Mouse (Mus musculus) bone marrow, adult 2 months (tissue): Measurements from ENCODE around the gene Hyal3. TPM values are rescaled to one million over a fixed set of nuclear protein-coding genes. Genes with fewer than 3 reads are reported as not detected.

Experiments used
- H3K27ac ChIP-seq: fragments of 200-500 bp; 2 replicates; pipeline ENCODE4 v1.5.1; 2012; ENCODE audit warnings: low read depth, mild to moderate bottlenecking, control low read depth, inconsistent platforms, low read length; ENCODE audit not compliant: control insufficient read depth, poor library complexity, insufficient read depth
- H3K4me1 ChIP-seq: fragments of 200-500 bp; 2 replicates; pipeline ENCODE4 v1.6.1; 2011; ENCODE audit warnings: low read length; ENCODE audit not compliant: control insufficient read depth, insufficient read depth
- H3K4me3 ChIP-seq: fragments of 200-500 bp; replicated peaks from 2 replicates; pipeline ENCODE3; 2011; ENCODE audit warnings: mild to moderate bottlenecking, low read depth, low read length, control low read depth; ENCODE audit not compliant: control insufficient read depth
- CTCF ChIP-seq: fragments of 200-500 bp; IDR thresholded peaks from 2 replicates; pipeline ENCODE4 v1.5.1; 2011; ENCODE audit warnings: low read length, control low read depth; ENCODE audit not compliant: control insufficient read depth, insufficient read depth
- POLR2A ChIP-seq: fragments of 200-500 bp; IDR thresholded peaks from 2 replicates; pipeline ENCODE4 v1.6.1; 2011; ENCODE audit warnings: low read depth, mild to moderate bottlenecking, control low read depth, low read length, borderline replicate concordance; ENCODE audit not compliant: control insufficient read depth
- WGBS: fragments of 180-500 bp; shearing (Covaris S2); methylation state at CpG from one replicate; pipeline ENCODE4 v1.1.7; 2018; 5-methylcytosine and 5-hydroxymethylcytosine counted together
- polyA plus RNA-seq: library from polyadenylated mRNA; stranded (reverse); fragments of >200 nt; gene quantifications from 2 replicates; pipeline ENCODE4 v1.2.4, GENCODE M21; 2011; ENCODE audit warnings: low replicate concordance; ENCODE audit not compliant: missing spikeins, insufficient read depth, insufficient read length

Gene Hyal3
- polyA plus RNA-seq, 1 experiment = 2.8 TPM

DNA sequence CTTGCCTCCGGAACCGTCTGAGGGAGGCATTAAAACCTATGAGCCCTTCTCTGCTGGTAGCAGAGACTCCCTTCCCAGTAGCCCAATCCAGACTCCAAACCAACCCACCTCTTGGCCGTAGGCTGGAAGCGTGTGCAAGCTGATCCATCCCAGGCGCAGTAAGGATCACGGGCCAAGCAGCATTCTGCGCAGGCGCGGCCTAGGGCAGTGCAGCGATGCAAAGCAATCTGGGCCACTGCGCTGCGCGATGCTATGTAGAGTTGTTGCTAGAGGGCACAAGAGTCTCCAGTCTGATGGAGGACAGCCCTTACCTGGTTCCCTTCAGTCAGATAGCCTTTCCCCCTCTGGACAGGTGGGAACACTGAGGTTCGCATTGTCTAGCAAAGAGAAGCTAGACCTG is 19.2 kb downstream of the Hyal3 start:
- Histone ChIP-seq H3K4me1 (peaks cover 2% of the 10 kb centered on the region; the same call in 1 of the 2 replicates), H3K27ac (no peak overlapping the region), H3K4me3 (no peak overlapping the region)
- 88% methylated on average over 14 of the region's 14 CpGs for WGBS
- TF ChIP-seq CTCF (no peak), POLR2A (no peak)

DNA sequence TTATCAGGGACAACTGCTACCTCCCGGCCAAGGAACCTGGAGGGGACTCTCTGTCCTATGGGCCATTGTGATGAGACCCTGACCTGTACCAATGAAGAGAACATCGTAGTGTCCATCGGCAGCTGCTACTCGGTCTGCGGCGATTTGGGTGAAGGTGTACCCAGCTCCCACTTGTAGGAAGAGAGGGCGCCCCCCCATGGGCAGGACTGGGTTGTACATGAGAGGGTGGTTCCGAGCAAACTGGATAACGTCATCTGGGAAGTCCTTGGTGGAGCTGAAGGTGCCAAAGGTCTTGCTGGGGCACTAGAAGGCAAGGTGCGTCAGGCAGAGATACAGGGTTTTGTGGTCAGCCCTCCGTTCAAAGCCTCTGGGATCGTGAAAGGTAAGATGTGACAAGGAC is 20.1 kb downstream of the Hyal3 start:
- Histone ChIP-seq H3K4me3 (no peak overlapping the region), H3K27ac (no peak overlapping the region), H3K4me1 (peaks cover 2% of the 10 kb centered on the region; the same call in 1 of the 2 replicates)
- WGBS = 65% methylated on average over 12 of the region's 12 CpGs
- TF ChIP-seq CTCF (peak; percentile 19; the same call in 1 of the 2 replicates), POLR2A (no peak)

DNA sequence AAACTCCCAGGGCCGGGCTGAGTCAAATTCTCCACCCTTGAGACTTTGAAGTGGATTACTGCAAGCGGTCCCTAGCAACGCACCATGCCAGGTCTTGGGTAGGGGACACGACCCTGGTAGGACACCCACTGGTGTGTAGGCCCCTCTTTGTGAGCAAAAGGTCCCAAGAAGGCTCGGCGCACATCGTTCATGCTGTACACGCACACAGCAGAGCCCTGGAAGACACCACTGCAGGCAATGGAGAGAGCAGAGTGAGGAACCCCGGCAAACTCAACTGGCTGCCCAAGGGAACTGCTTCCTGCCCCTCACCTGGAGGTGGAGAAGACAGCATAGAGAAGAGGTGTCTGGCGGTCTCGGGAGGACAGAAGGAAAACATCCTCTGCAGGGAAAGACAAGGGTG is 20.7 kb downstream of the Hyal3 start:
- WGBS = 77% methylated on average over 11 of the region's 11 CpGs
- Histone ChIP-seq H3K4me1 (peaks cover 2% of the 10 kb centered on the region; the same call in 1 of the 2 replicates), H3K27ac (no peak overlapping the region), H3K4me3 (no peak overlapping the region)
- TF ChIP-seq POLR2A = no peak
- TF ChIP-seq CTCF = no peak

DNA sequence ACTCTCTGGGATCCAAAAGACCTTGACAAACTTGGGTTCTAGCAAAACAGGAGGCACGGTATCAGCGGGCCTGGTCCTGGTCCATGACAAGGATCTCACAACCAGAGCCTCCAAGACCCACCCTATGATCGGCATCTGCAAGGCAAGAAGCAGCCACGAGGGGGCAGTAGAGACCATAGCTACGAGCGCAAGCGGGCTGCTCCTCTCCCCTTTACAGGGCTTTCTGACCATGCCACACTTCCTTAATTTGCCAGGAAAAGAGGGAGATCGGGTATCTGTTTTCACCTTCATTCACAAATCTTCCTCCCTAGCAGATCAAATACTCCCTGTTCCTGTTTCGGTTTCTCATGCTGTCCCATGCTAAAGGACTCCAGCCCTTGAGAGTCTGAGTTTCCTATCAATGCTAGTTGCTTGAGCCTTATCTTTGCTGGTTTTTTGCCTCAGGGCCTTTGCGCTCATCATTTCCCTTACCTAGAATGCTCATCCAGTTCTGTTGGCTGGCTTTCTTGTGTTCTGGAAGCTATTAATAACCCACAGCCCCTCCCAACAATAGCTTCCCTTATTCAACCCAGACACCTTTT is 21.5 kb downstream of the Hyal3 start:
- no peak overlapping the region for H3K4me3 ChIP-seq
- peaks cover 2% of the 10 kb centered on the region; the same call in 1 of the 2 replicates for H3K4me1 ChIP-seq
- WGBS = 3% methylated on average over 10 of the region's 10 CpGs
- H3K27ac ChIP-seq = no peak overlapping the region
- TF ChIP-seq POLR2A (no peak), CTCF (peak; percentile 99)

DNA sequence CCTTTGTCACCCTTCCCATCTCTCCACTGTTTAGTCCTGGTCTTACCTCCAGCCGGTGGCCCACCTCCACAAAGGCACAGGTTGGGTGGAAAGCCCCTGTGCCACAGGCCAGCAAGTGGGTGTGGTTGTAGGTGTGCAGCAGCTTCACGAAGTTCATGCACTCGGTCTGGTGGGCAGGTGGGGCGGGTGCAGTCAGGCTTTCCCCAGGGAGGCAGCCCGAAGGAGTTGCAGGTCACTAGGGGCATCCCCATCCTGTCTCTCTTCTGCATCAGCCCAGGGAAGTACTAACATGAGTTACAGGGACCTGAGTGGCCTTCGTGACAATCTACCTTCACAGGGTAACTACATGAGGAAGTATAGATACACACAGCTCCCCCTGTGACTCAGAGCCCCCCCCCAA is 22.6 kb downstream of the Hyal3 start:
- WGBS = 61% methylated on average over 6 of the region's 6 CpGs
- no peak overlapping the region for H3K27ac ChIP-seq
- peaks cover 2% of the 10 kb centered on the region; the same call in 1 of the 2 replicates for H3K4me1 ChIP-seq
- H3K4me3 ChIP-seq = no peak overlapping the region
- no peak for TF ChIP-seq CTCF
- no peak for TF ChIP-seq POLR2A

DNA sequence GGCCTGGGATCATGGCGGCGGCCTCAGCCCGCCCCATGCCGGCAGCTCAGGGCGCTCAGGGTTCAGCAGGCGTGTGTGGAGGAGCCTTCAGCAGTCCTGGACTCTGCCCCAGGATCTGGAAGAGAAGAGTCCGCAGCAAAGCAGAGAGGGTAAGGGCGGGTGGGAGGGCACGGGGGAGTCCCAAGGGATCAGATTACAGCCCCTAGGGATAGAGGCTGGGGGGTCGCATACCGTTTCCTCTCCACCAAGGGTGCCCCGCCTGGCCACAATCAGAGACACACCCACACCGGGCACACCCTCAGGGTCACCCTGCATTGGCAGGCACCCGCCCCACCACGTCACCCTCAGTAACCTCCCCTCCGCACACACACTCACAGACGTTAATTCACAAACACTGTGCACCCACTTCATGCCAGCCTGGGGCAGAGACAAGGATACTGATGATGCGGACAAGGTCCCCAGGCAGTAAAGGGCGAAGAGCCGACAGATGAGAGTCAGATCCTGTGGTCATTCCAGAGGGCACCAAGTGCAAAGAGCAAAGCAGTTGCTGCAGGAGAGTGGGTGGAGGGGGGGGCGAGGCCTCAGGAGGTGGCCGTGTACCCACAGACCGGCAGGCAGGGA is 24.5 kb downstream of the Hyal3 start:
- 70% methylated on average over 23 of the region's 23 CpGs for WGBS
- TF ChIP-seq POLR2A = no peak
- TF ChIP-seq CTCF = no peak
- no peak overlapping the region for H3K27ac ChIP-seq
- no peak overlapping the region for H3K4me3 ChIP-seq
- peaks cover 2% of the 10 kb centered on the region; the same call in 1 of the 2 replicates for H3K4me1 ChIP-seq

DNA sequence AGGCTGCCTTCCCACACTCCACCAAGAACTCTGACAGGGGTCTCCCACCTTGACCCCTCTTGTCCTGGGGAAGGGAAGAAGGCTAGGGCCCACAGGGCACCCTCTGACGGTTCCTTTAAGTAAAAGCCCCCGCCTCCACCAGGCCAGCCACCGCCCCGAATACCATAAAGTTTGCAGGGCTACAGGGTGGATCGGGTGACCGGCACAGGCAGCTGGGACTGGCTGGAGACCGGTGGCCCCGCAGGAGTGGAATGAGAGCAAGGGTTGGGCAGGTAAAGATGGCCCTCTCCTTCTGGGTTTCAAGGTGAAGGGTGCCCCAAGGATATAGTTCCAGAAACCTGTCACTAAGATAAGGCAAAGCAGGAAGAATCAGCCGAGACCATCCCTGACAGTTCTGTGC is 26.0 kb downstream of the Hyal3 start:
- 80% methylated on average over 9 of the region's 9 CpGs for WGBS
- TF ChIP-seq CTCF = no peak
- no peak for TF ChIP-seq POLR2A
- no peak overlapping the region for H3K4me3 ChIP-seq
- peaks cover 4% of the 10 kb centered on the region for H3K4me1 ChIP-seq
- no peak overlapping the region for H3K27ac ChIP-seq

DNA sequence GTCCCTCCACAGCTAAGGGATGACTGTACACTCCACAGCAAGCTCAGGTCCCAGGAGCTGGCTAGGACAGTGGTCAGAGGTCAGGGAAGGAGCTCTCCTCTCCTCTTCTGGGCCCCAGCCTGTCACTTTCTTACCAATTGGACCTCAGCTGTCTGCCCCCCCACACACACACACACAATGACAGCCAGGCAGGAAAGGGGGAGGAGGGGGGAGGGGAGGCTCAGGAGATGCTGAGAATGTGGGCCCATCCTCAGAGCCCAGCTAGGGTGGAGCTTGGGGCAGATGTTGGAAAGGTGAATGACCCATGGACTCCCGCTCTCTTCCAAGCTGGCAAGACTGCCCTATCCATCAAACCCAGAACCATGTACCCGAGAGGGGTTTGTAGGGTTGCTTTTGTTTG is 26.4 kb downstream of the Hyal3 start:
- Histone ChIP-seq H3K4me1 (peaks cover 4% of the 10 kb centered on the region), H3K27ac (no peak overlapping the region), H3K4me3 (no peak overlapping the region)
- no peak for TF ChIP-seq POLR2A
- TF ChIP-seq CTCF = no peak
- 91% methylated on average over 2 of the region's 2 CpGs for WGBS

DNA sequence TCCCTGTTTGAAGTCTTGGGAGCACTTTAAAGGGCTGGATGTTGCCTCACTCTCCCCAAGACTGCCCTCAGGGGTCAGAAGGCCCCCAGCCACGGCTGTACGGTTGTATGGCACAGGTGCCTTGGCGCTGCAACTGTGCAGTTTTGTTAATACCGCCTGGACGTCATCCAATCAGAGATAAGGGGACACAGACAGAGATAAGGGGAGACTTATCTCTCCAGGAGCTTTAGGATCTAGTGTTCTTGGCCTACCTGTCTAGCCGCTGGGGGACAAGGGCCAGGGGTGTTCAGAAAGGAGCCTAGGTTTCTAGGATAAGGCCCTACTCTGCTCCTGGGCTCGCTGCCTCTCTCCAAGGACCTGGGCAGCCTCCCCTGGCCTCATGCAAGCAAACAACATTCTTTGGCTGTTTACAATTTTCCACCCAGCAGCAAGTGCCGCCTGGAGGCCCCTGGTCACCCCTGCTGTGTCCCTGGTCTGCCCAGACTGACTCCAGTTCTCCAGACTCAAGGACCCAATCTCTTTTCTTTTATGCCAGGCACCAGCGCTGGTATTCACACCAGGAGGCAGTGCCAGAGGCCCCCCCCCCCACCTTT is 27.1 kb downstream of the Hyal3 start:
- Histone ChIP-seq H3K4me3 (no peak overlapping the region), H3K27ac (no peak overlapping the region), H3K4me1 (peaks cover 4% of the 10 kb centered on the region)
- WGBS = 65% methylated on average over 9 of the region's 9 CpGs
- TF ChIP-seq POLR2A (no peak), CTCF (no peak)
